Mouse (Mus musculus) kidney, embryonic 14.5 days (tissue): ENCODE data around the gene Junb. TPM values are rescaled to one million over a fixed set of nuclear protein-coding genes. Genes with fewer than 3 reads are reported as not detected.
A peak's percentile ranks its signal among the peaks of the same experiment; 100 is the strongest.

Source experiments
- ATAC-seq: fragments of 200-750 bp; cut with Nextera tagmentation; 2 replicates; pipeline ENCODE4 v1.8.0; 2017; ENCODE audit warnings: moderate number of reproducible peaks, mild to moderate bottlenecking, moderate TSS enrichment, moderate library complexity; ENCODE audit not compliant: low FRiP score, low TSS enrichment
- H3K27ac ChIP-seq: fragments of 300-500 bp; sonication (generic); 2 replicates; pipeline ENCODE4 v1.5.1; 2014; ENCODE audit warnings: low read depth, mild to moderate bottlenecking, low read length, moderate library complexity, mixed read lengths
- H3K27me3 ChIP-seq: fragments of 300-500 bp; sonication (generic); 2 replicates; pipeline ENCODE4 v1.6.1; 2014; ENCODE audit warnings: mild to moderate bottlenecking, low read length; ENCODE audit not compliant: control insufficient read depth, insufficient read depth
- H3K36me3 ChIP-seq: fragments of 300-500 bp; sonication (generic); 2 replicates; pipeline ENCODE4 v1.6.1; 2014; ENCODE audit warnings: low read length, mixed read lengths; ENCODE audit not compliant: control insufficient read depth, insufficient read depth
- H3K4me1 ChIP-seq: fragments of 300-500 bp; sonication (generic); 2 replicates; pipeline ENCODE4 v1.6.1; 2014; ENCODE audit warnings: low read length, mixed read lengths; ENCODE audit not compliant: control insufficient read depth, insufficient read depth
- H3K4me2 ChIP-seq: fragments of 300-500 bp; sonication (generic); replicated peaks from 2 replicates; pipeline ENCODE4 v1.6.1; 2014; ENCODE audit warnings: low read depth, mild to moderate bottlenecking, low read length
- H3K4me3 ChIP-seq: fragments of 300-500 bp; sonication (generic); 2 replicates; pipeline ENCODE4 v1.5.1; 2014; ENCODE audit warnings: mild to moderate bottlenecking, low read length
- H3K9ac ChIP-seq: fragments of 300-500 bp; sonication (generic); 2 replicates; pipeline ENCODE4 v1.6.1; 2014; ENCODE audit warnings: low read depth, mild to moderate bottlenecking, low read length, moderate library complexity
- H3K9me3 ChIP-seq: fragments of 300-500 bp; sonication (generic); 2 replicates; pipeline ENCODE4 v1.6.1; 2016; ENCODE audit warnings: low read length; ENCODE audit not compliant: control insufficient read depth
- WGBS: fragments of 180-500 bp; shearing (Covaris S2); extraction: QIAGEN DNeasy Blood & Tissue Kit; methylation state at CpG from one replicate; pipeline ENCODE4 v1.1.7; 2014; 5-methylcytosine and 5-hydroxymethylcytosine counted together
- polyA plus RNA-seq: library from polyadenylated mRNA; unstranded; fragments of >200 nt; fragmentation: Nextera tagmentation; extraction: Ambion mirVana; gene quantifications from 2 replicates; pipeline ENCODE4 v1.2.1, GENCODE M21; 2014

The Junb gene
- polyA plus RNA-seq, 1 experiment from 2014 or later, result 10.0 TPM

DNA sequence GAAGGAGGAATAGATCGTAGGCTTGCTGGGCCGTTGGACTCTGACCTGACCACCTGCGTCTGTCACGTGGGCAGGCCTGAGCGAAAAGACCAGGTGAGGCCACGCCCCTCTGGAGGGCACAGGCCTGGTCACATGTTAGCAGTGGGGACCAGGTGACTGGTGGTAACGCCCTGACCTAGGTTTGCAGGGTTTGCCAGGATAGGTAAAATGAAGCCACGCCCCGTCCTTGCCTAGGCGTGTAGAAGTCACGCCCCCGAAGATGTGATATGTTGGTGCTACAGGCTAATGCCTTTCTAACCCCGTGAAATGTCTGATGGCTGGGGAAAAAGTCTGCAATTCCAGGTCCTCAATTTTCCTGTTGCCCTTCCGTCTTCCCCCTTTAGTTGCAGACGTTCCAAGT lies 12.3 kb upstream of the Junb start:
- peak; percentile 75; the same call in 1 of the 2 replicates for ATAC-seq
- Histone ChIP-seq H3K4me1 (peaks cover 14% of the 10 kb centered on the region; the same call in 1 of the 2 replicates), H3K4me3 (peak overlapping the region; percentile 58), H3K36me3 (no peaks in the 10 kb centered on the region), H3K4me2 (peak overlapping the region; percentile 88), H3K9me3 (no peaks in the 10 kb centered on the region), H3K9ac (peak overlapping the region; percentile 67), H3K27ac (peak overlapping the region; percentile 70), H3K27me3 (peaks cover 7% of the 10 kb centered on the region; the same call in 1 of the 2 replicates)
- WGBS, result under 1% methylated on average over 15 of the region's 15 CpGs

DNA sequence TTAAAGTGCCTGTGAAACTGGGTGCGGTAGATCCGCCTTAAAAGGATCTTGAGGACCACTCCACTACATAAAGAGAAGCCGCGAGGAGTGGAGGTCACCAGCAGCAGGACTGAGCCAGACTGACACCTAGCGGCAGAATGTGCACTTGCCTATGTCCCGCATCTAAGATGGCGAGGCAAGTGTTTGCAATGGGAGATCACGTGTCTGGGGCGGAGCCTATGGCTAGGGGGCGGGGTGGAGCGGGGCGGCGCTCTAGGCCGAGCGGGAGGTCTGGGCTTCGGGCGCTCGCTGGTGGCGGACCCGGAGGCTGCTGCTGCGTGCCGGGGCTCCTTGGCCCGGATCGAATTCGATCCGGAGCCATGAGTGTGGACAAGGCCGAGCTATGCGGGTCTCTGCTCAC lies 11.8 kb upstream of the Junb start, which contains the start of gene Hook2:
TSS of gene Hook2 (plus strand) at position 255 of the 400 bp plus-strand sequence.
- under 1% methylated on average over 22 of the region's 28 CpGs for WGBS
- peaks cover 17% of the 10 kb centered on the region for H3K4me1 ChIP-seq
- peak; percentile 90 for ATAC-seq

DNA sequence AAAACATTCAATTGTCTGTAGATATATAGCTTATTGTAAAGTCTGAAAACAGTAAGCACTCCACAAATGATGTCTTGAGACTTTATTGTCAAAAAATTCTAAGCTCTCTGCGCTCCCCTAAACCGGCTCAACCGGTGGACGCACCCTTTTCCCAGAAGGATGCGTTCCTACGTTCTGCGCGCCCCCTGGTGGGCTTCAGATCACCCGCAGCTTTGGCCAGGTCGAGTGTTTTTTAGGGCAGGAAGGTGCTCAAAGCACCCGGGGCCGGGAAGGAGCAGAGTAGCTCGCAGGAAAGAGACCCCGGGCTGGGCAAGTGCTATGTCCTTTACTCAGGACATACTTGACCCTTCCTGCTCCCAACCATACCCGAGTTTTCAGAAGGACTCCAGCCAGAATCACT lies 11.3 kb upstream of the Junb start:
- Histone ChIP-seq H3K4me2 (peak overlapping the region; percentile 88), H3K9ac (peak overlapping the region; percentile 67), H3K9me3 (no peaks in the 10 kb centered on the region), H3K4me3 (peak overlapping the region; percentile 58), H3K4me1 (peaks cover 22% of the 10 kb centered on the region), H3K36me3 (no peaks in the 10 kb centered on the region), H3K27ac (peak overlapping the region; percentile 62; the same call in 1 of the 2 replicates), H3K27me3 (peaks cover 1% of the 10 kb centered on the region; the same call in 1 of the 2 replicates)
- peak; percentile 32 for ATAC-seq
- WGBS, result under 1% methylated on average over 15 of the region's 15 CpGs

More for the DNA sequence above, 11.8 kb upstream of the Junb start, which contains the start of gene Hook2:
- Histone ChIP-seq H3K9me3 (no peaks in the 10 kb centered on the region), H3K4me3 (peak within 1 kb of the TSS; percentile 58), H3K4me2 (peak within 1 kb of the TSS; percentile 88), H3K9ac (peak within 1 kb of the TSS; percentile 67), H3K36me3 (no peaks in the 10 kb centered on the region), H3K27me3 (peaks cover 7% of the 10 kb centered on the region; the same call in 1 of the 2 replicates), H3K27ac (peak within 1 kb of the TSS; percentile 70)

DNA sequence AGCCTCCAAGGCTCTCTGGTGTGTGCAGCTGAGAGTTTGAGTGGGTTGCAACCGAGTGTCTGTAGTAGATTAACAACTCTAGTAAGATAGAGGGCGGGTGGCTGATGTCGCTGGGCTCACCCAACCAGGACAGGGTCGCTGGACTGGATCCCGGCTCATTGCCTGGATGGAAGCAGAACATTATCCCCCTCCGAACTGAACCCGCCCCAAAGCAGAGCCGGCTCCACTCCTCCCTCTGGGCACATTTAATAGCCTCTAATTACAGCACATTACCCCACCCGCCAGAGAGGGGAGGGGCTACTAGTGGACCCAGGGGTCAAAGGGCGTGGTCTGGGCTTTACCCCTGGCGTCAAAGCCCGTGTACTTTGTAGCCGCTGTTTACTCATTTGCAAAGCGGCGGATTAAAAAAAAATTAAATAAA lies 10.8 kb upstream of the Junb start:
- peak overlapping the region; percentile 25 for H3K4me3 ChIP-seq
- H3K27ac ChIP-seq, result peak overlapping the region; percentile 47; the same call in 1 of the 2 replicates
- H3K9me3 ChIP-seq, result no peaks in the 10 kb centered on the region
- WGBS, result 4% methylated on average over 15 of the region's 15 CpGs
- H3K4me2 ChIP-seq, result peak overlapping the region; percentile 88
- H3K9ac ChIP-seq, result peak overlapping the region; percentile 37; the same call in 1 of the 2 replicates
- H3K4me1 ChIP-seq, result peaks cover 27% of the 10 kb centered on the region
- ATAC-seq, result no peak
- no peaks in the 10 kb centered on the region for H3K27me3 ChIP-seq
- no peaks in the 10 kb centered on the region for H3K36me3 ChIP-seq

DNA sequence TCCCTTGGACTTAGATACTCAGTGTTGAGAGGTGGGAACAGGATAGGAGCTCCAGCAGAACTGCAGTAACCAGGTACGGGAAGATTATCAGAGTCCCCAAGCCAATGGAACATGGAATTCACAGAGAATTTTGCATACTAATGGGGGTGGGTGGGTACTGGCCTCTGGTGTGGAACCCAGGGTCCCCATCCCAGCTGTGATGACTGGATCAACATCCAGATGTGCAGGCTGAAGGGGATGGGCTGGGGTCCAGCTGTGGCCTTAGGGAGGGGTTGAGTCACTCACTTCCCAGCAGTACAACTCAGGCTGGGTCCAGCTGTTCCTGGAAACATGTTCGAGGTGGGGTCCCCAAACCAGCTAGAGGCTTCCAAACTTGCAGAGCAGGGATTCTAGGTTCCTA lies 9.4 kb upstream of the Junb start:
- H3K4me1 ChIP-seq, result peaks cover 30% of the 10 kb centered on the region
- 64% methylated on average over 2 of the region's 2 CpGs for WGBS
- H3K4me2 ChIP-seq, result no peak overlapping the region
- H3K27me3 ChIP-seq, result no peaks in the 10 kb centered on the region
- H3K36me3 ChIP-seq, result no peaks in the 10 kb centered on the region
- no peak overlapping the region for H3K27ac ChIP-seq
- H3K4me3 ChIP-seq, result no peak overlapping the region
- no peak overlapping the region for H3K9ac ChIP-seq
- H3K9me3 ChIP-seq, result no peaks in the 10 kb centered on the region
- ATAC-seq, result no peak

DNA sequence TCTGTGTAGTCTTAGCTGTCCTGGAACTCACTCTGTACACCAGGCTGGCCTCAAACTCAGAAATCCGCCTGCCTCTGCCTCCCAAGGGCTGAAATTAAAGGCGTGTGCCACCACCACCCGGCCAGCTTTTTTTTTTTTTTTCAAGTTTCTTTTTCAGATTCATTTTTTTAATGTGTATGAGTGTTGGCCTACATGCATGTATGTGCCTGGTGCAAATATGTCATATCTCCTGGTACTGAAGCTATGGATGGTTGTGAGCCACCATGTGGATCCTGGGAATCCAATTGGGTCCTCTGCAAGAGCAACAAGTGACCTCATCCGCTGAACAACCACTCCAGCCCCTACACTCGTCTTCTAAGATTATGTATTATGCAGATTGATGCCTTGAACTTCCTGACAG lies 8.9 kb upstream of the Junb start:
- Histone ChIP-seq H3K27ac (no peak overlapping the region), H3K4me3 (no peak overlapping the region), H3K27me3 (no peaks in the 10 kb centered on the region), H3K9ac (no peak overlapping the region), H3K4me2 (no peak overlapping the region), H3K36me3 (no peaks in the 10 kb centered on the region), H3K9me3 (no peaks in the 10 kb centered on the region), H3K4me1 (peaks cover 33% of the 10 kb centered on the region)
- ATAC-seq, result no peak
- 86% methylated on average over 5 of the region's 5 CpGs for WGBS

DNA sequence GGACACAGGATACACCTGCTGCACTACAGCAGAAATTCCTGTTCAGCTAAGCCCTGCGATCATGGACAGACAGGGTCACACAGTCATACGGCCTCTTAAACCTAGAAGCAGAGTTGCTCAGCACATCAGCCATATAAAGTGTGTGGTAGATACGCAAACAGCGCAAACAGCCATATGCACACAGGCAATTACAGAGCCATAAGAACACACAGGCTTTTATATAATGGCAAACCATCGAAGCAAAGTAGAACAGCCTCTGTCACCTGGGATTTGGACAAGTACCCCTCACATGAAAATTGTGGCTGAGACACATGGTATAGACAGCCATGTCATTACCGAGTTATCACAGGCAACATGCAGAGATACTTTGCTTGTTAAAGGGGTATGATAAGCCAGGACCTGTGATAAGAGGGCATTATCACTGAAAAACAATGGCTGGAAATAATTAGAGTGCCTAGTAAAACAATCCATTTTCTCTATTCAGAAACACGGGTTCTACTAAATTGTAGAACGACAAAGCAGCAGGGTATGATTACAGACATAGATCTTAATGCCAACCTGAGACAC lies 7.9 kb upstream of the Junb start:
- Histone ChIP-seq H3K27me3 (no peaks in the 10 kb centered on the region), H3K9ac (peak overlapping the region; percentile 58; the same call in 1 of the 2 replicates), H3K4me3 (peak overlapping the region; percentile 48), H3K4me1 (peaks cover 41% of the 10 kb centered on the region), H3K4me2 (peak overlapping the region; percentile 96), H3K9me3 (no peaks in the 10 kb centered on the region), H3K27ac (peak overlapping the region; percentile 74), H3K36me3 (no peaks in the 10 kb centered on the region)
- WGBS, result 38% methylated on average over 8 of the region's 8 CpGs
- no peak for ATAC-seq

DNA sequence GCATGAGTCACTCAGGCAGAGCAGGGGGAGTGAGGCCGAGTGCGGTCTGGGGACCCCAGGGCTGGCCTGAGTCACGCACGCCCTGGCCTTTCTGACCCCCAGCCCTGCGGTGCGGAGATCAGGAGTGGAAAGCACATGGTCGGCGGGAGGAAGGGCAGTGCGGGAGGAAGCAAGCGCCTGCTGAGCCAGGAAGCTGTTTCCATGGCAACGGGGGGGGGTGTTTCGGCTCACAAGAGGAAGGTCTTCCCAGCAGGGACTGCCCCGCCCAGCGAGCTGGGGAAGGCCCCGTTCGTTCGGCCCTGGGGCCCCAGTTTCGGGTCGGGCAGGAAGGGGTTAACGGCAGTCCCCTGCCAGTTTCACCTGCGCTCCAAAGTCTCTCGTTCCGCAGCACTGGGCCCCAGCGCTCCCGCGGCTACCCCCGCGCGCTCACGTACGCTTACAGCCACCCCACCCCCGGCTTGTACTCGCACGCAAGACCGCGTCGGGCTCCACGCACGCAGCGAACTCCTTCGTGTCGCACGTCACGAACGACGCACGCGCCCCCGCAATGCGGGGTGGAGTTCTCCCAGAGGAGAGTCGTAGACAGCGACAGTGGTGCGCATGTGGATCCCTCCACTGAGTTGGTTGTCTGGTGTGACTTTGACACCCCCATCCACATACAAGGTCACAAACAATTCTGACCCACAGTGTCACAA lies 7.3 kb upstream of the Junb start:
- Histone ChIP-seq H3K36me3 (no peaks in the 10 kb centered on the region), H3K9ac (peak overlapping the region; percentile 58), H3K4me2 (peak overlapping the region; percentile 96), H3K4me3 (peak overlapping the region; percentile 48), H3K27me3 (no peaks in the 10 kb centered on the region), H3K4me1 (peaks cover 47% of the 10 kb centered on the region), H3K9me3 (no peaks in the 10 kb centered on the region), H3K27ac (peak overlapping the region; percentile 74)
- peak; percentile 46 for ATAC-seq
- under 1% methylated on average over 52 of the region's 53 CpGs for WGBS
